Mouse (Mus musculus): Measurements from ENCODE around the gene Carf. TPM values are rescaled to one million over a fixed set of nuclear protein-coding genes. Genes with fewer than 3 reads are reported as not detected.

Carf gene
- polyA plus RNA-seq, 1 experiment = 0.77 TPM

DNA sequence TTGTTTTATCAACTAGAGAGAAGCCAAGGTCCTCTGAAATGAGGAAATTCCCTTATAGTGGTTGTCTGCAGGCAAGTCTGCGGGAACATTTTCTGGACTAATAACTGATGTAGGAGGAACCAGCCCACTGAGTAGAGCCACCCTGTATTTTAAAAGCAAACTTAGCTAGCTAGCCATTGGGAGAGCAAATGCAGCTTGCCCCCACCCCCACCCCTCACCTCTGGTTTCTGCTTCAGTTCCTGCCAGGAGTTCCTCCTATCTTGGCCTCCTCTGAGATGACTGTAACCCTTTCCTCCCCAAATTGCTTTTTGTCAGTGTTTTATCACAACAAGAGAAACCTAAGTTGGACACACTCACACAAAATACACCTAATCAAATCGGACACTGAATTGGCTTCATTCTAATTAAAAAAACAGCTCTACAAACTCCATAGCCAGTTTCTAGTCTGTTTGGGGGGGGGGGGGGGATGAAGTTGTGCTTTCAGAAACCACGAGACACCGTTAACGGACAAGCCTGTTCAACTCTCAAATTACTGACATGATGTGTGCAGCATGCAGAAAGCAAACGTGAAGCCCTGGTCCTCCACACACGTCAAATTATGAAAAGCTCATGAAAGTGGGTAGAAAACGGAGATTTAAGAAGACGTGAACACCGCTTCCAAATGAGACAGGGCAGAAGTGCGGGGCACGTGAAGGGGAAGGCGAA is 1.3 kb upstream of the Carf start:
- H3K27ac ChIP-seq (ENCODE audit: insufficient read depth, low read depth, low read length) = no peak overlapping the region
- 4% methylated on average over 13 of the region's 13 CpGs for whole genome bisulfite sequencing
- TF ChIP-seq POLR2A (IDR thresholded peaks at IDR 0.05; ENCODE audit: low read depth, low read length) = no peak
- TF ChIP-seq CTCF (IDR thresholded peaks at IDR 0.05; ENCODE audit: extremely low read depth, insufficient read length, insufficient replicate concordance, low read depth, low read length) = no peak
- peak overlapping the region; percentile 69 for H3K4me3 ChIP-seq (ENCODE audit: low read depth, low read length)
- H3K27me3 ChIP-seq (ENCODE audit: control insufficient read depth, insufficient read depth, low read length) = no peaks in the 10 kb centered on the region
- peaks cover 8% of the 10 kb centered on the region for H3K36me3 ChIP-seq (ENCODE audit: control insufficient read depth, insufficient read depth, low read length)
- no peaks in the 10 kb centered on the region for H3K4me1 ChIP-seq (ENCODE audit: control insufficient read depth, insufficient read depth, insufficient read length, low read length)

DNA sequence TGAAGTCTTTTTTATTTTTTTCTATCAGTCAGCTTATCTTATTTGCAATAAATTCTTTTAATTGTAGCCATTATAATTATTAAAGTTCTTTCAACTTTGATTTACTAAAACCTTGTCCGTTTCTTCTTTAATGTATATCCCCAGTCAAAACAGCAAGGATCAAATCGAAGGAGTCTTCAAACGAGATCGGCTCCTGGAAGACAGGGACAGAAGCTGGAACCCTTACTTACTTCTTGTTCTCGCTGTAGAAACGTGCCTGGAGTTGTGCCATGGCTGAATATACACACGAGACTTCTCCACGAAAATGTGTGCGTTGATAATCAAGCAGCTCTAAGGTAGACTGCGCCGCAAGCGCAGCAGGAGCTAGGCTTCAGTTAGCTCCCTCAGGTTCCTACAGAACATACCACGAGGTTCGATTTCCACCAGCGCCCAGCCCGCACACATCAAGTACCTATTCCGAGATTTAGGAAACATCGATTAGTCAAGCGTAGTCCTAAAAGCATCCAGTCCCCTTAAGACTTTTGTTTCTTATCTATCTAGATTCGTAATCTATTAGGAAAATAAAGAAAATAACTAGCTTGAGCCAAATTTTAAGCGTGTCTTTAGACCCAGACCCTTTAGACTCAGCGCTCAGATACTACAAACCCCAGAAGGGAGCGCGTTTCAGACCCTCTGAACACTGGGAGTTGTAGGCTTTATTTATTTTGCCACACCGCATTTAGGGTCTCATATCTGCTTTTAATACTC is 597 bp upstream of the Carf start:
- under 1% methylated on average over 25 of the region's 25 CpGs for WGBS
- H3K4me1 ChIP-seq (ENCODE audit: control insufficient read depth, insufficient read depth, insufficient read length, low read length) = no peaks in the 10 kb centered on the region
- H3K4me3 ChIP-seq (ENCODE audit: low read depth, low read length) = peak overlapping the region; percentile 78
- TF ChIP-seq POLR2A (IDR thresholded peaks at IDR 0.05; ENCODE audit: low read depth, low read length) (no peak), CTCF (IDR thresholded peaks at IDR 0.05; ENCODE audit: extremely low read depth, insufficient read length, insufficient replicate concordance, low read depth, low read length) (no peak)
- H3K27me3 ChIP-seq (ENCODE audit: control insufficient read depth, insufficient read depth, low read length) = no peaks in the 10 kb centered on the region
- peaks cover 7% of the 10 kb centered on the region for H3K36me3 ChIP-seq (ENCODE audit: control insufficient read depth, insufficient read depth, low read length)
- peak overlapping the region; percentile 60 for H3K27ac ChIP-seq (ENCODE audit: insufficient read depth, low read depth, low read length)

DNA sequence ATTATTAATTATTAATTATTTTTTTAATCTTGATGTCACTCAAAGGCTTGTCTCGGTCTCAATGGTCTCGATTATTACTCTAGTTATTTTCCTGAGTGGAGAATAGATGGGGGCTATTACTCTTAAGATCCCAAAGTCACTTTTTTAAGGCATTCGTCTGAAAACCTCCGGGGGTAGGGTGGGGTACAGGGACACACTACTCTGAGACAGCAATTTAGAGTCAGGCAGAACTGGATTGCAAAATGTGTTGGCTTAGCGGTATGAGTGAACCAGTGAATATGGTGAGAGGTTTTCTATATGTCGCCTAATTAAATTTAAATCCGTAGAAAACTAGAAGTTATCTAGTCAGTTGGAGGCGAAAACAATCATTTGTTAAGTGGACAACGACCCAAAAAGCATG is 792 bp downstream of the Carf start:
- peaks cover 5% of the 10 kb centered on the region for H3K36me3 ChIP-seq (ENCODE audit: control insufficient read depth, insufficient read depth, low read length)
- peak overlapping the region; percentile 78 for H3K4me3 ChIP-seq (ENCODE audit: low read depth, low read length)
- TF ChIP-seq CTCF (IDR thresholded peaks at IDR 0.05; ENCODE audit: extremely low read depth, insufficient read length, insufficient replicate concordance, low read depth, low read length) = no peak
- TF ChIP-seq POLR2A (IDR thresholded peaks at IDR 0.05; ENCODE audit: low read depth, low read length) = no peak
- no peak overlapping the region for H3K27ac ChIP-seq (ENCODE audit: insufficient read depth, low read depth, low read length)
- 10% methylated on average over 9 of the region's 9 CpGs for WGBS
- H3K4me1 ChIP-seq (ENCODE audit: control insufficient read depth, insufficient read depth, insufficient read length, low read length) = no peaks in the 10 kb centered on the region
- no peaks in the 10 kb centered on the region for H3K27me3 ChIP-seq (ENCODE audit: control insufficient read depth, insufficient read depth, low read length)

DNA sequence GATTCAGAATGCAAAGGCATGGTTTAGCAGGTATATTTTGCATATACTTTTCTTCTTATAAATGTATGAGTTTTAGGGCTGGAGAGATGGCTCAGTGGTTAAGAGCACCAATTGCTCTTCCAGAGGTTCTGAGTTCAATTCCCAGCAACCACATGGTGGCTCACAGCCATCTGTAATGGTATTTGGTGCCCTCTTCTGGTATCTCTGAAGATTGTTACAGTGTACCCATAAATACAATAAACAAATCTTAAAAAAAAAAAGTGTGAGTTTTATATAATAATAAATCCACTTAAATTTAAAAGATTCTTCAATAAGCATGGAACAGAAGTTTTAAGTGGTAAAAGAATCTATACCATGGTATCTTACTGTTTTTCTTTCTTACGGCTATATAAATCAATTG is 6.5 kb downstream of the Carf start:
- Histone ChIP-seq H3K36me3 (ENCODE audit: control insufficient read depth, insufficient read depth, low read length) (peaks cover 8% of the 10 kb centered on the region), H3K27ac (ENCODE audit: insufficient read depth, low read depth, low read length) (no peak overlapping the region)

DNA sequence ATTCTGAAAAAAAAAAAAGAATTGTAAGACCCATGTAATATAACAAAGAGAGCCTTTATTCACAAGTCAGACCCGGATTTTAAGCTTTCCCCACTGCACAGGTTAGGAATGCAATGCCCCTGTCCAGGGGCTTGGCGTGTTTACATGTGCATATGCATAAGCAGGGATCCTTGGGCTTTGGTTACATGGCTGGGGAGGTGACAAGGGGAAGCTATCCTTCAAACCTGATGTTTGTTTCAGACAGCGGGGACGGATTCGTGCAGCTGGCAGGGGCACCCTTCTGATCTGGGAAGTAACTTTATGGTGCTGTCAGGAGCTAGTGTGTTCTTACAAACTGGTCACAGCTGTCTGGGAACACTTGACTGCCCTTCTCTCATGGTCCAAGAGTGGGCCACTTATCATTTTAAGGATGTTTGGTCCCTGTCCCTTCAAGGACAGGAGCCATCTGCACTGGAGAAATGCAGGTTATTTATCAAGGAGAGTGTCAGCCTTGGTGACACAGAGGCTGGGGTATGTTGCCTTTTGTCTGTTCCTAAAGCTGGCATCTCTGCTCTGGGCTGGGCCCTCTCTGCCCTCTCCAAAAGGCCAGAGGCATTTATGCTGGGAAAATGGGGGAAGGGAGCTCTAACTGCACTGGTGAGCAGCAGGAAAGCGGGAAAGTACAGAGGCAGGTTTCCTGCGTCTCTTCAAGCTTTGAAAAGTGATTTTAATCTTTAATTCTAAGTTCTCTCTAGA is 19.8 kb downstream of the Carf start:
- WGBS = 91% methylated on average over 7 of the region's 7 CpGs
- no peak overlapping the region for H3K27ac ChIP-seq (ENCODE audit: insufficient read depth, low read depth, low read length)
- peaks cover 2% of the 10 kb centered on the region; the same call in 1 of the 2 replicates for H3K36me3 ChIP-seq (ENCODE audit: control insufficient read depth, insufficient read depth, low read length)
- no peaks in the 10 kb centered on the region for H3K27me3 ChIP-seq (ENCODE audit: control insufficient read depth, insufficient read depth, low read length)
- TF ChIP-seq CTCF (IDR thresholded peaks at IDR 0.05; ENCODE audit: extremely low read depth, insufficient read length, insufficient replicate concordance, low read depth, low read length) (no peak), POLR2A (IDR thresholded peaks at IDR 0.05; ENCODE audit: low read depth, low read length) (no peak)
- H3K4me1 ChIP-seq (ENCODE audit: control insufficient read depth, insufficient read depth, insufficient read length, low read length) = no peaks in the 10 kb centered on the region
- no peak overlapping the region for H3K4me3 ChIP-seq (ENCODE audit: low read depth, low read length)

More for the DNA sequence above, 6.5 kb downstream of the Carf start:
- H3K4me1 ChIP-seq (ENCODE audit: control insufficient read depth, insufficient read depth, insufficient read length, low read length) = no peaks in the 10 kb centered on the region
- H3K4me3 ChIP-seq (ENCODE audit: low read depth, low read length) = no peak overlapping the region
- TF ChIP-seq POLR2A (IDR thresholded peaks at IDR 0.05; ENCODE audit: low read depth, low read length) = no peak
- TF ChIP-seq CTCF (IDR thresholded peaks at IDR 0.05; ENCODE audit: extremely low read depth, insufficient read length, insufficient replicate concordance, low read depth, low read length) = no peak
- no peaks in the 10 kb centered on the region for H3K27me3 ChIP-seq (ENCODE audit: control insufficient read depth, insufficient read depth, low read length)
- WGBS = 100% methylated on average over 1 of the region's 1 CpGs

DNA sequence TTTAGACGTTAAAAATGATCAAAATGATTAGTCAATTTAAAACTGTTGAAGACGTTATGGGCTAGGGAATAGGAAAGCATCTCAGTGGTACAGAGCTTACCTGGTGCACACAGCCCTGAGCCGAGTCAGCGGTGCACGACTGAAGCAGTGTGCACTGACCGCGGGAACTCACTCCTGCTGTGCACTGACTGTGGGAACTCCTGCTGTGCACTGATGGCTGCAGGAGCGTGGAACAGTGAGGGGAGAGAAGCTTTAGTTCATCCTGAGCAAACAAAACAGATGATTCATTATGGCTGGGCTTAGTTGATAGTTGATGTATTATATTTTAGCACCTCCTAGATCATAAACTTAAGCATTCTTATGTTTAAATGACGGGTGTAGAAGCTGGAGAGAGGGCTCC is 39.3 kb downstream of the Carf start:
- Histone ChIP-seq H3K36me3 (ENCODE audit: control insufficient read depth, insufficient read depth, low read length) (0 out of 2 replicates have a peak, but pooled peaks cover 5% of the 10 kb centered on the region), H3K4me1 (ENCODE audit: control insufficient read depth, insufficient read depth, insufficient read length, low read length) (no peaks in the 10 kb centered on the region), H3K27ac (ENCODE audit: insufficient read depth, low read depth, low read length) (no peak overlapping the region), H3K27me3 (ENCODE audit: control insufficient read depth, insufficient read depth, low read length) (no peaks in the 10 kb centered on the region), H3K4me3 (ENCODE audit: low read depth, low read length) (no peak overlapping the region)
- 70% methylated on average over 9 of the region's 9 CpGs for WGBS
- TF ChIP-seq CTCF (IDR thresholded peaks at IDR 0.05; ENCODE audit: extremely low read depth, insufficient read length, insufficient replicate concordance, low read depth, low read length) (no peak), POLR2A (IDR thresholded peaks at IDR 0.05; ENCODE audit: low read depth, low read length) (no peak)

DNA sequence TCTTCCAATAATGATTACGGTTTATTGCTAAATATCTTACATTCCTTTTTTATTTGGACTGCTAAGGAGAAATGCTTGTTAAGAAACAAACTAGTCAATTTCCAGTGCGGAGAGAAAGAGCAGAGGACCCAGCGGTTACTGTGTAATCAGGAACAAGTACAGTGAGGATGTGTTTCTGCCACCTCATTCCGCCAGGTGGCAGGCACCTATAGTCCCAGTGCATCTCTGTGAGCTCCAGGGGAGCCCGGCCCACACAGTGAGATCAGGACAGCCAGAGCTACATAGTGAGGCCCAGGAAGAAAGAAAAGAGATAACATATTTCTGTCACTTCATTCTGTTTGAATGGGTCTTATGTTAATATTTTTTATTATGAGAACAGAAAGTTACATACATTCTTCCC is 54.7 kb downstream of the Carf start:
- Histone ChIP-seq H3K4me1 (ENCODE audit: control insufficient read depth, insufficient read depth, insufficient read length, low read length) (no peaks in the 10 kb centered on the region), H3K36me3 (ENCODE audit: control insufficient read depth, insufficient read depth, low read length) (peaks cover 3% of the 10 kb centered on the region; the same call in 1 of the 2 replicates), H3K27me3 (ENCODE audit: control insufficient read depth, insufficient read depth, low read length) (no peaks in the 10 kb centered on the region), H3K4me3 (ENCODE audit: low read depth, low read length) (no peak overlapping the region), H3K27ac (ENCODE audit: insufficient read depth, low read depth, low read length) (no peak overlapping the region)
- WGBS = 85% methylated on average over 5 of the region's 5 CpGs
- TF ChIP-seq CTCF (IDR thresholded peaks at IDR 0.05; ENCODE audit: extremely low read depth, insufficient read length, insufficient replicate concordance, low read depth, low read length) = no peak
- no peak for TF ChIP-seq POLR2A (IDR thresholded peaks at IDR 0.05; ENCODE audit: low read depth, low read length)

Measured in small intestine, adult 2 months (tissue).